Mouse (Mus musculus) testis, adult 2 months (tissue): ENCODE measurements around the gene Kyat3.

ENCODE experiments used
- CTCF ChIP-seq: fragments of 200-500 bp; IDR thresholded peaks from 2 replicates; pipeline ENCODE4 v1.5.1; 2012; ENCODE audit warnings: low read depth, mild to moderate bottlenecking, inconsistent platforms, low read length, moderate library complexity; ENCODE audit not compliant: control insufficient read depth, insufficient read depth, insufficient replicate concordance
- POLR2A ChIP-seq: fragments of 200-500 bp; IDR thresholded peaks from 2 replicates; pipeline ENCODE4 v1.6.1; 2012; ENCODE audit warnings: low read depth, mild to moderate bottlenecking, inconsistent platforms, low read length, moderate library complexity; ENCODE audit not compliant: control insufficient read depth

- TF ChIP-seq CTCF (no peak), POLR2A (no peak)
These were observed 44.2 kb downstream of the Kyat3 start for GRCm38 (mm10) chr3:142745076-142745475.
